Mouse (Mus musculus) liver, embryonic 14.5 days (tissue): ENCODE measurements around the gene Dnaic1.

Source experiments
- CTCF ChIP-seq: IDR thresholded peaks from 2 replicates; pipeline ENCODE4 v1.5.1; 2016; ENCODE audit warnings: antibody characterized with exemption, low read depth, control low read depth
- EP300 ChIP-seq: IDR thresholded peaks from 2 replicates; pipeline ENCODE4 v1.6.1; 2016; ENCODE audit warnings: antibody characterized with exemption, low read depth

DNA sequence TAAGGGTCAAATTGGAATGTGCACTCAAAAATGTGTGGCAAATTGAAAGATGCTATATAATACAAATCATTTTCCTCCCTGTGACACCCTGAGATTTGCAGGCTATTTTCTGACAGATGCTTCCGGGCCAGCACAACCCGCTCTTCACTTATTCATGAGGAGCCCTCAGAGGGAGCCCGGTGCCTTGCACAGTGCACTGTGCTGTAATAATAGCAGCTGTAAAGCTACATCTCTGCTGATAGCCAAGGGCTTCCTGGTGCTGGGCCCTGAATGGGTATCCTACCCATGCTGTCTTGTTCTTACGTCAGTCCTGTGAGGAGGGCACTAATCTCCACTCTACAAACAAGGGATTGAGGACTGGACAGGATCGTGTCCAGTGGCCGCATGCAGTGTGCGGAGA lies 13.8 kb downstream of the Dnaic1 start:
- TF ChIP-seq CTCF: no peak
- TF ChIP-seq EP300: no peak
